Mouse (Mus musculus): ENCODE results near the gene Adgrl2. TPM values are rescaled to one million over a fixed set of nuclear protein-coding genes. Genes with fewer than 3 reads are reported as not detected.

The Adgrl2 gene
- total and polyA plus RNA-seq, 2 experiments from 2014 or later: 26.6 to 32.7 TPM

DNA sequence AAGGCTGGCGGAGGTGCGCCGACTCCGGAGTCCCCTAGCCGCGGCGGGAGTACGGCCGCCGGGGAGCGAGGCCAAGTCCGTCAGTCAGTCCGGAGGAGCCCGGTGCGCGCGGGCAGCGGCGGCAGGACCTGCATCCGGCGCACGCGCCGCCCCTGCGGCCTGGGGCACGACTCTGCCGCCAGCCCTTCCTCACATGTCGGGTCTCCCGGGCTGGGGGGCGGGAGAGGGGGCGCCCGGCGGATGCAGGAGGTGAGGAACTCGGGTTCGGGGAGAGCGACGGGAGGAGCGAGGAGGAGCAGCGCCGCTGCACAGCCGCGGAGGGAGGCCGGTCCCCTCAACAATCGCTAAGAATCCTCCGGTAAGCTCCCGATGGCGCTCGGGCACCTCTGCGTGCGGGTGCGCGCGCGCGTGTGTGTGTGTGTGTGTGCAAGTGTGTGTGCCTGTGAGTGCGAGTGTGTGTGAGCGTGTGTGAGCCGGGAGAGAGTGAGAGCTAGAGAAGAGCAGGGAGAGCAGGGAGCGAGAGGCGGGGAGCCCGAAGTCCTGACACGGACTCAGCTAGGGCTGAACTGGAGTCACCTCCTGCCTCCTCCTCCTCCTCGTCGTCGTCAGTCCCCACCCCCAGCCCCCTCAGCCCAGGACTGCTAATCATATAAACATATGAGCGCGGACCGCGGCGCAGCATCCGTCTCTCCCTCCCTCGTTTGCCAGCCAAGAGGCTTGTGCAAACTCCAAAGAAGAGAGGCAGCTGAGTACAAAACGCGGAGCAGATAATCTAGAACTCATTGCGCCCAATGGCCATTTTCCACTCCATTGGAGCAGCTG is 1.1 kb downstream of the Adgrl2 start:
- WGBS: under 1% methylated on average over 64 of the region's 75 CpGs

DNA sequence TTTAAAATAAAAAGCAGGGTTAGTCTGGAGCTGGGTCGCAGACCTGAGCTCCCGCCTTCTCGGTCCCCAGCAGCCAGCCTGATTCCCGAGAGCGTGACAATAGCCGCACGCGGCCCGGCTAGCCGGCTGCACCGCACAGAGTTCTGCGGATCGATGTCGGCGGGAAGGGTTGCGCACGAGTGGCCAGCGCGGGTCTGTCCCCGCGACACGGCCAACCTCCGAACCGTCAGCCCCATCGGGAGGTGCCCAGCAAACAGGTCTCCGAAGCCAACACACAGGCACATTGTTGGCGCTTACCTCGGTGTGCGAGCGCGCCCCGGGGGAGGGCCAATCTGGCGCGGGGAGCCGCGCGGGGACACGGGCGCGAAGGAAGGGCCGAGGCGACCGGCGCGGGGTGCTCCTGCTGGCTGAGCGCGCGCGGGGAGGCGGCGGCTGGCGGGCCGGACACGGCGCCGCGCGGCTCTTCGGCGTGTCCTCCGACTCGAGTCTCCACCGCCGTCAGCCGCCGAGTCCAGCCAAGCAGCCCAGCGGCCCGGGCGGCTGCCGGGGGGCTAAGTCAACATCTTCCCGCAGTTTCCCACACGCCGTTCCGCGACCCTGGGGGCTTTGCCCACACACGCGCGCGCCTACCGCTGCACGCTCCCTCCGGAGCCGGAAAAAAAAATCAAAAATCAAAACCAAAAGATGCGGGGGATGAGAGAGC is 1.9 kb downstream of the Adgrl2 start:
- DNase-seq (ENCODE audit: low spot score): no peak
- WGBS: under 1% methylated on average over 70 of the region's 84 CpGs
- peaks cover 28% of the 10 kb centered on the region for H3K4me1 ChIP-seq (ENCODE audit: control insufficient read depth, insufficient read depth)
- no peaks in the 10 kb centered on the region for H3K36me3 ChIP-seq (replicated peaks; ENCODE audit: control insufficient read depth, insufficient read depth, low read length)
- H3K9me3 ChIP-seq (replicated peaks; ENCODE audit: control insufficient read depth, low read length): no peaks in the 10 kb centered on the region
- peak overlapping the region; percentile 91 for H3K4me2 ChIP-seq (ENCODE audit: low read depth, low read length)
- TF ChIP-seq EP300 (IDR thresholded peaks at IDR 0.05; ENCODE audit: low read depth) (no peak), CTCF (IDR thresholded peaks at IDR 0.05; ENCODE audit: low read depth) (no peak)
- H3K4me3 ChIP-seq (ENCODE audit: low read depth, low read length): peak overlapping the region; percentile 98
- no peak for ATAC-seq (ENCODE audit: insufficient read depth, low read depth)
- no peaks in the 10 kb centered on the region for H3K27me3 ChIP-seq (ENCODE audit: control insufficient read depth, insufficient read depth, low read length)
- H3K27ac ChIP-seq (ENCODE audit: low read depth): peak overlapping the region; percentile 93
- peak overlapping the region; percentile 95 for H3K9ac ChIP-seq (replicated peaks; ENCODE audit: low read depth, low read length)

More for the DNA sequence above, 1.1 kb downstream of the Adgrl2 start:
- Histone ChIP-seq H3K9ac (replicated peaks; ENCODE audit: low read depth, low read length) (peak overlapping the region; percentile 95), H3K4me1 (ENCODE audit: control insufficient read depth, insufficient read depth) (peaks cover 20% of the 10 kb centered on the region), H3K27me3 (ENCODE audit: control insufficient read depth, insufficient read depth, low read length) (no peaks in the 10 kb centered on the region), H3K4me3 (ENCODE audit: low read depth, low read length) (peak overlapping the region; percentile 98), H3K4me2 (ENCODE audit: low read depth, low read length) (peak overlapping the region; percentile 91), H3K36me3 (replicated peaks; ENCODE audit: control insufficient read depth, insufficient read depth, low read length) (no peaks in the 10 kb centered on the region), H3K9me3 (replicated peaks; ENCODE audit: control insufficient read depth, low read length) (no peaks in the 10 kb centered on the region), H3K27ac (ENCODE audit: low read depth) (peak overlapping the region; percentile 93)
- DNase-seq (ENCODE audit: low spot score): peak; percentile 94
- ATAC-seq (ENCODE audit: insufficient read depth, low read depth): peak; percentile 85
- peak; percentile 35; the same call in 1 of the 2 replicates for TF ChIP-seq EP300 (IDR thresholded peaks at IDR 0.05; ENCODE audit: low read depth)
- no peak for TF ChIP-seq CTCF (IDR thresholded peaks at IDR 0.05; ENCODE audit: low read depth)

DNA sequence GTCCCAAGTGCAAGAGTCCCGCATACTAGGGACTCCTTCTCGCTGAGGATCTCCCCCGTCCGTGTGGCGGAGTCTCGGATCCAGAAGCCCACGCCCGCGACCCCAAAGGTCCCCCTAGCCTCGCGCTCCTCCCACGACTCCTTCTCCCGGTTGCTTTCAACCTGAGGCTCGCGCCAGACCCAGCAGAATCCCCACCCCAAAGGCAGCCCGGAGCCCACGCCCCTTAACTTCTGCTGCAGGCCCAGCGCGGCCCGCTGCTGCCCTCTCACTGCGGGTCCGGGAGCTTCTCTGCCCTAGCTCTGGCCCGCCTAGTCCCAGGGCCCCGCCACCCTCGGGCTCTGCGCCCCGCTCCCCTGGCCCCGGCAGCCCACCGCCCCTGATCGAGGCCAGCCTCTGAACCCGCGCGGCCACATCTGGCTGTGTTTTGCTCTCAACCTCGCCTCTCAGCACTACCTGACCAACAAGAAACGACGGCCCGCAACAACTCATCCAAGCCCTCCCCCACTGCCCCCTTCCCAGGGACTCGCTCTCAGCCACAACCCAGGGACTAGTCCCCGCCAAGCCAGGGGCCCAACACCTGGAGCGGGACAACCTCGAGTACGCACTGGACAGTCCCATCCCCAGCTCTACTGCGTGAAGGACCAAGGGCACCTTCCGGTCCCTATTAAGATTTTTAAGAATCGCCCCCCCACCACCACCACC is 2.6 kb downstream of the Adgrl2 start:
- Histone ChIP-seq H3K4me1 (ENCODE audit: control insufficient read depth, insufficient read depth) (peaks cover 35% of the 10 kb centered on the region), H3K36me3 (replicated peaks; ENCODE audit: control insufficient read depth, insufficient read depth, low read length) (no peaks in the 10 kb centered on the region), H3K9me3 (replicated peaks; ENCODE audit: control insufficient read depth, low read length) (no peaks in the 10 kb centered on the region), H3K27me3 (ENCODE audit: control insufficient read depth, insufficient read depth, low read length) (no peaks in the 10 kb centered on the region), H3K4me3 (ENCODE audit: low read depth, low read length) (peak overlapping the region; percentile 98), H3K4me2 (ENCODE audit: low read depth, low read length) (peak overlapping the region; percentile 91), H3K9ac (replicated peaks; ENCODE audit: low read depth, low read length) (peak overlapping the region; percentile 95), H3K27ac (ENCODE audit: low read depth) (peak overlapping the region; percentile 93)
- no peak for TF ChIP-seq EP300 (IDR thresholded peaks at IDR 0.05; ENCODE audit: low read depth)
- peak; percentile 75 for TF ChIP-seq CTCF (IDR thresholded peaks at IDR 0.05; ENCODE audit: low read depth)
- ATAC-seq (ENCODE audit: insufficient read depth, low read depth): peak; percentile 57
- peak; percentile 88 for DNase-seq (ENCODE audit: low spot score)
- WGBS: under 1% methylated on average over 45 of the region's 45 CpGs

DNA sequence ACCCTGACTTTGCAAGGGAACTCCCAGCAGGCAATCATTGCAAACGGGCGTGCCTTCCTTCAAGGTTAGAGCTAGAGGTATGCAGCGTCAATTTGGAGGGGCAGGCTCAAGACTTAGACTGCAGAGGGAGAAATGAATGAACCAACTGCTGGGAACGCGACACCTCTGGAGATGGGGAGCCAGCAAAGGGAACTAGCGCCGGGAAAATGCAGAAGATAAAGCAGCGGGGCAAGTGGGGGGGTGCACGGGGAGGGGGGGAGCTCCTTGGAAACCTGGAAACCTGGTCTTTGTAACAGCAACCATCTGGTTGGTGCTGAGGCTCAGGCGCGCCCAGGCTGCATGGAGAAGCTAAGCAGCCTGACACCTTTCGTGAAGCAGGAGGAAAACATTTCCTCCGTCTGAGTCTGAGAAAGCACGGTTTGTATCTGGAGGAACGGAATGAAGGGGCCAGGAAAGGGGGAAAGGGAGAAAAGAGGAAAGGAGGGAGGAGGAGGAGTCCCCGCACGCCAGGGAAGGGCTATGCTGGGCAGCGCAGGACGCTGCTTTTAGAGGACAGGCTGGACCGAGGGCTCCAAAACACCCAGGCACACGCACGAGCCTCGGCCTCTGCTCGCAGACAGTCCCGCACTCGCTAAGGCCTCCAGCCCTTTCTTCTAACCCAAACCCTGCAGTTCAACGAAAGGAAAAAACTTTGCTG is 3.3 kb downstream of the Adgrl2 start:
- Histone ChIP-seq H3K4me1 (ENCODE audit: control insufficient read depth, insufficient read depth) (peaks cover 42% of the 10 kb centered on the region), H3K36me3 (replicated peaks; ENCODE audit: control insufficient read depth, insufficient read depth, low read length) (no peaks in the 10 kb centered on the region), H3K27ac (ENCODE audit: low read depth) (peak overlapping the region; percentile 93), H3K4me3 (ENCODE audit: low read depth, low read length) (peak overlapping the region; percentile 98), H3K27me3 (ENCODE audit: control insufficient read depth, insufficient read depth, low read length) (no peaks in the 10 kb centered on the region), H3K4me2 (ENCODE audit: low read depth, low read length) (peak overlapping the region; percentile 91), H3K9ac (replicated peaks; ENCODE audit: low read depth, low read length) (peak overlapping the region; percentile 95), H3K9me3 (replicated peaks; ENCODE audit: control insufficient read depth, low read length) (no peaks in the 10 kb centered on the region)
- under 1% methylated on average over 27 of the region's 27 CpGs for WGBS
- DNase-seq (ENCODE audit: low spot score) (no peak), ATAC-seq (ENCODE audit: insufficient read depth, low read depth) (no peak)
- TF ChIP-seq CTCF (IDR thresholded peaks at IDR 0.05; ENCODE audit: low read depth) (no peak), EP300 (IDR thresholded peaks at IDR 0.05; ENCODE audit: low read depth) (no peak)
